Mouse (Mus musculus): ENCODE results near the gene Fmnl3.
A peak's percentile ranks its signal among the peaks of the same experiment; 100 is the strongest.

Fmnl3 gene

DNA sequence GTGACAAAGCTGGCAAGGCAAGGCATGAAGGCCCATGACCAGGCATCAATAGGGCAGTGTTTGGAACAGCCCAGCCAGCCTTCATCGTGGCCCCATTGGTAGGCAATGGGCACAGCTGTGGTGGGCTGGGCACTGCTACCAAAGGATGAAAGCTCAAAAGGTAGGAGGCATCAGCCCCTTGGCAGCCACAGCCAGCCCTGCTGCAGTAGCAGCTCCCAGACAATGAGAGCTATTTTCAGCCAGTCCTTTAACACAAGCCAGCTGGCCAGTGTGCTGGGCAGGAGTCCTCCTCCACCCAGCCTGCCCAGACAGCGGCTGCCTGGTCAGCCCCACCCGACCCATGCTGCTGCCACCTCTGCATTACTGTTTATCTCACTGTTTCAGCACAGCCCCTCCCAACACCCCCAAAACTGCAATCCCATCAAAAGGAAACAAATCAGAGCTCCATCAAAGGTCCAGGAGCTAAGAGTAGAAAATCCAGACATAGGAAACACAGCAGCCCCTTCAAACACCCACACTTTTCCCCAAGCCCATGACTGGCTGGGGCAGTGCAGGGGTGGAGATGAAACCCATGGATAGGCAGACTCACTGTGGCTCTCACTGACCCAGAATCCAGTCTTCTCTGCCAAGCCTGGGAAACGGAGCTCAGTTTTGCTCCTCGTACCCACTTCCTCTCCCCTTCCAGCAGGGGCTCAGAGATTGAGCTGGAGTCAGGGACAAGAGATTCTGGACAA is 26.7 kb downstream of the Fmnl3 start:
- no peak for DNase-seq (ENCODE audit: low spot score)

GRCm38 (mm10) chr15:99342194-99342981 is 27.9 kb downstream of the Fmnl3 start:
- no peak for DNase-seq (ENCODE audit: low spot score)

DNA sequence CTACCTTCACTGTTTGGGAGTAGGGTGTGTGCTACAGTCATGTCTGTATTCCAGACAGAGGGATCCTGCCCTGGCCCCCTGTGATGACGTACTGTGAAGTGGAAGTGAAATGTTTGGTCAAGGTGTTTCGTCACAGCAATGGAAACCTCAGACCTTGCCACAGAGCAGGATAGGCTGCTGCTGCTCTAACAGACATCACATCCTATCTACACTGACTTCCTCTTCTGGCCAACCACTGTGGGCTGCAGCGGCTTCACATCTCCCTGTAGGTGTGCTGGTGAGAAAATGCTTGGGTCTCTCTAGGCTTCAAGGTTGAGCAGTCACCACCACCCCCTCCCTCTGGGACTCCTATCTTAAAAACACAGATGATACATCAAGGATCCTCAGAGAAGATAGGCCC is 29.2 kb downstream of the Fmnl3 start:
- DNase-seq (ENCODE audit: low spot score): peak; percentile 17

GRCm38 (mm10) chr15:99339669-99340068 is 30.6 kb downstream of the Fmnl3 start:
- no peak for DNase-seq (ENCODE audit: low spot score)

- no peak for DNase-seq (ENCODE audit: low spot score)
Observed at GRCm38 (mm10) chr15:99338916-99339315, 31.4 kb downstream of the Fmnl3 start.

DNA sequence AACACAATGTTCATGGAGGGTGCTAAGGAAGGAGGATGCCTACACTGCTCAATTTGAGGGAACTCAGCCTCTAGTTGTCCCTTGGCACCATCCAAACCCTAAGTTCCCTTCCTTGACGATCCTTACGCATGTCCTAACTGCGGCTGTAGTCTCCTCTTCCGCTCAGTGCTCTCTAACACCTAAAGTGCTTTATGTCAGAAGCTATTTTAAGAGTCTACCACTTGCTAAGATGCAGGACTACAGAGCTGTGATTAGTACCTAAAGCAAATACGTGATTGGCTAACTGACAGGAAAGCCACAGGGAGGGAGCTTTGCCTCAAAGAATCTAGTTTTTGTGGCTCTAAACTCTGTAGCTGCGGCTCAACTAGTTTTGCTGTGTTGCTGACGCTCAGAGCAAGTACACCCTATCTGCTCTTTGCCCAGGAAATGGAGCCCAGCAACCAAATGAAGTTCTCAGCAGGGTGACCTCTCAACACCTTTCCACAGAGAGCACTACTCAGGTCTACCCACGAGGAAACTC is 34.4 kb downstream of the Fmnl3 start:
- no peak for DNase-seq (ENCODE audit: low spot score)

DNA sequence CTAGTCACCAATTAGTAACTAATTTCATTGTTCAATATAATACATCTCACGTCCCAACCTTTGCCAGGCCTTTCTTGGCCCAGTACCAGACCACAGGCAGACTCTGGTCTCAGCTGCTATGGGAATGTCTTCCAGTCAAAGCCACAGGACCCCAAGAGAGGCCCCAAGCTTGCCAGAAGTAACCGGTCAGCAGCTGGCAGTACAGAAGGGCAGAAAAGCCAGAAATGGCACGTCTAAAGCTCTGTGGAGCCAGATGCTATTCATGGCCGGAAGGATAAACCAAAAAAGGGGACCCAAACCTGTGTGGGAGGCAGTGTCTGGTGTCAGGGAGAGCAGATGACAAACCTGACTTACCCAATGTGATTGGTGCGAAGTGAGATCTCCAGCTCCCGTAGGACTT is 35.8 kb downstream of the Fmnl3 start:
- no peak for DNase-seq (ENCODE audit: low spot score)

- DNase-seq (ENCODE audit: low spot score): no peak
Observed at GRCm38 (mm10) chr15:99333676-99334065, 36.6 kb downstream of the Fmnl3 start.

DNA sequence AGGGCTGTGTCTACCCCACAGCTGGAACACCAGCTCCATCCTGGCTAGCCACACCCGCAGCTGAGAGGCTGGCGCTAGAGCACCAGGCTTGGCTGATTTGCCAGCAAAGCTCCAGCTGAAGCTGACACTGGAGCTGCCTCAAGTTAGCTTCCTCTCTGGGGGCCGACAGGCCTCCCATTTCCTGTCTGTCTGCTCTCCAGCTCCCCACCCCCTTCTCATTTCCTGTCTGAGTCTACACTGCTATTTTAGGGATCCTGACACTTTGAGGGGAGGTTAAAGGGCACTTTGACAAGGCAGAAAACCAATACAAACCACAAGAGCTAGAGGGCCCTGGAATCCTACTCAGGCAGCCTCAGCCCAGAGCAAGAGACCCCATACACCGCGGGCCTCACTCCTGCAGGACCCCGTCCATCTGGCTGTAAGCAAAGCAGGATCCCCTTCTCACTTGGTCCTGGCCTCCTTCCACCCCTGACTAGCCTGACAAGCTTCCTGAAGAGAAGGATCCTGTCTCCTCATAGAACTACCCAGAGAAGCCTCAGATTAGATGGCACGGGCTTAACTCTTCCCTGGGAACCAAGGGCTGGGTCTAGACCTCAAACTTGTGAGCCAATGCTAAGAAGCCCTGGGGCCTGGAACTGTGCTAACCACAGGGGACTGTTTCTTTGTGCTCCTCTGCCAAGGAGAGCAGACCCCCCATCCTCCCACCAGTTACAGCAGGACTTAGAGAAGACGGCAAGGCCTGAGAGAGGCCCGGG is 37.2 kb downstream of the Fmnl3 start:
- DNase-seq (ENCODE audit: low spot score): peak; percentile 33

DNA sequence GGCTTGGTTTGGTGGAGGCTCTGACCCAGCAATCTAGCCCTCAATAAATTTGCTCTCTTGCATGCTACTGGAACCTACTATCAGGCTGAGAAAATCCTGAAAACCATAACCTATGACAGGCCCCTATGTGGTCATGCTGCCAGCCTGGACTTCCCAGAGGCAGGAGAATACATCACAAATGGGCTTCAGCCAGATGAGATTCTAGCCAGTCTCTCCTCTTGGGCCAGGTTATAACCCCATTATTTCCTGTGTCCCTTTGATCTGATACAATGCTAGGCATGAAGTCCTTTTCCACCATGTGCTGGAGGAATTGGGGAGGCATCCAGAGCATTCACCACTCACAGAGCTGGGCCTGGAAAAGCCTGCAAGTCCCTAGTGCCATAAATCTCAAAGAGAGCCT is 38.2 kb downstream of the Fmnl3 start:
- DNase-seq (ENCODE audit: low spot score): no peak

DNA sequence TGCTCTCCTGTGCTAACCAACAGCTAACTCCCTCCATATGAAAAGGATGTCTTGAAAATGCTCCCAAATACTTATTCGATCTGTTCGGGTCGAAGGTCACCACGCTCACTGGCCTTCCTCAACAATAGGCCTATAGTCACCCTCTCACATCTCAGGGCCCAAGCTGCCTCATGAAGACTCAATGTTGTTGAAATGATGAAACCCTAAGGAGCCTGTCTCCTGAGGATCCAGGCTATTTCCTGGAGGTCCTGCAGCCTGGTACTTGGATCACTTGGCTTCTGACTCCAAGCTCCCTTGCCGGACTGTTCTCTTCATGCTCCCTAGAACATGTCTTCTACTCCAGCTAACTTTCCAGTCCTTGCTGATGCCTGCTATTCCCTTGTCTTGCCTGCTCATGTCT is 38.9 kb downstream of the Fmnl3 start:
- DNase-seq (ENCODE audit: low spot score): no peak

- DNase-seq (ENCODE audit: low spot score): no peak
Observed at GRCm38 (mm10) chr15:99330324-99330723, 40.0 kb downstream of the Fmnl3 start.

GRCm38 (mm10) chr15:99328011-99328410 is 42.3 kb downstream of the Fmnl3 start:
- DNase-seq (ENCODE audit: low spot score): no peak

DNA sequence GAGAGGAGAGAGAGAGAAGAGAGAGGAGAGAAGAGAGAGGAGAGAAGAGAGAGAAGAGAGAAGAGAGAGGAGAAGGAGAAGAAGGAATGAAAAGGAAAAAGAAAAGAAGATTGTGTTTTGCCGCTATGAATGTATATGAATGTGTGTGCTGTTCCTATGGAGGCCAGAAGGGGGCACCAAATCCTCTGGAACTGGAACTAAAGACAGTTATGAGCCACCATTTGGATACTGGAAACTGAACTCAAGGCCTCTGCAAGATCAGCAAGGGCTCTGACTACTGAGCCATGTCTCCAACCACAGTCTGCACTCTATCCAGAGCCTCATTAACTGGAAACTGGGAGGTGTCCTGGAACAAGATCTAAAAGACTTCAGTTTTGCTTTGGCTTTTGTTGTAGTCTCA is 43.3 kb downstream of the Fmnl3 start:
- no peak for DNase-seq (ENCODE audit: low spot score)

- no peak for DNase-seq (ENCODE audit: low spot score)
Observed at GRCm38 (mm10) chr15:99326407-99326806, 43.9 kb downstream of the Fmnl3 start.

GRCm38 (mm10) chr15:99325598-99325997 is 44.7 kb downstream of the Fmnl3 start:
- DNase-seq (ENCODE audit: low spot score): no peak

GRCm38 (mm10) chr15:99324151-99324550 is 46.1 kb downstream of the Fmnl3 start:
- DNase-seq (ENCODE audit: low spot score): no peak

GRCm38 (mm10) chr15:99320978-99321377 is 49.3 kb downstream of the Fmnl3 start:
- no peak for DNase-seq (ENCODE audit: low spot score)

- DNase-seq (ENCODE audit: low spot score): no peak
Observed at GRCm38 (mm10) chr15:99320168-99320674, 50.1 kb downstream of the Fmnl3 start.

DNA sequence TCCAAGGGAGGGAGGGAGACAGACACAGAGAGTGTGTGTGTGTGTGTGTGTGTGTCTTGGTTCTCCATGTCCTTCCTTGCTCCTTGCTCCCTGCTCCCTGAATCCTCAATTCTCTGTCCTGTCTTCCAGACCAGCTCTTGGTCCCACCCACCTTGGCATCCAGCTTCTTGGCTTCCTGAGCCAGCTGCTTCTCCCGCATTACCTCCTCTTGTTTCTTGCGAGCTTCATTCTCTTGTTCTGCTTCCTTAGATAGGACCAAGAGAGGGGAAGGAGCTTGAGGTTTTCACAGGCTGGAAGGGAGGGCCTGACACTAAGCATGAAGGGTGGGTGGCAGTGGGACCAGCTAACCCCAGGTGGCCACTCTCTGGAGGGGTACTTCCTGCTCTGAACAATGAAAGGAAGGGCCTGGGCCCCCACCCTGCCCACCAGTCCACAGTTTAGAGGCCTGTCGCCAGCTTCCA is 50.8 kb downstream of the Fmnl3 start:
- no peak for DNase-seq (ENCODE audit: low spot score)

DNA sequence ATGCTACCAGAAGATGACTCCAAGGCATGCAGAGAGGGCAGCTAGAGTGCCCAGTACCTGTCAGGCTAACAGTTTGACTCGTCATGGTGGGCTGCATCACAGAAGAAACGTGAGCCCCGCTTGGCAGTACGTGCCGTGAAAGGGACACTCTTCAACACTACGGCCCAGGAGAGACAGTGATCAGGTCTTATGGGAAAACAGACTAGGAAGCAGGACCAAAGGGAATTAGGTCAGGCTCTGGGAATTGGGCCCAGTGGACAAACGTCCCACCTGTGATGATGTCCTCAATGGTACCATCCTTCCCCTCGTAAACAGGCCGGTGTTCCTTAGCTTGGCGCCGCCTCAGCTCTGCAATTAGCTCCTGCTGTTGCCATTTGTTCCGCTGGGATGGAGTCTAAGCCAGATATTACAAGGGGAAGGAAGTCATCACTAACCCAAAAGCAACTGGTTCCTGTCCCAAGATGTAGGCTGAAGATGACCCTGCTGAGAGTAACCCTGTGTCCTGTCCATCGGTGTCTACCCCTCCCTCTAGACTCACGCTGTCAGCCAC is 51.3 kb downstream of the Fmnl3 start:
- DNase-seq (ENCODE audit: low spot score): no peak

GRCm38 (mm10) chr15:99318071-99318470 is 52.2 kb downstream of the Fmnl3 start:
- no peak for DNase-seq (ENCODE audit: low spot score)
